Mouse (Mus musculus) embryonic facial prominence, embryonic 12.5 days (tissue): ENCODE results near the gene Bik. TPM values are rescaled to one million over a fixed set of nuclear protein-coding genes. Genes with fewer than 3 reads are reported as not detected.

Experiments used
- ATAC-seq: fragments of 200-750 bp; cut with Nextera tagmentation; 2 replicates; pipeline ENCODE4 v1.8.0; 2017; ENCODE audit not compliant: insufficient number of reproducible peaks, insufficient read depth, low FRiP score, low TSS enrichment
- H3K27ac ChIP-seq: fragments of 300-500 bp; sonication (generic); 2 replicates; pipeline ENCODE4 v1.5.1; 2016; ENCODE audit warnings: mild to moderate bottlenecking
- H3K27me3 ChIP-seq: fragments of 300-500 bp; sonication (generic); 2 replicates; pipeline ENCODE4 v1.6.1; 2016; ENCODE audit warnings: mild to moderate bottlenecking, moderate library complexity
- H3K36me3 ChIP-seq: fragments of 300-500 bp; sonication (generic); 2 replicates; pipeline ENCODE4 v1.6.1; 2016; ENCODE audit warnings: mild to moderate bottlenecking
- H3K4me1 ChIP-seq: fragments of 300-500 bp; sonication (generic); 2 replicates; pipeline ENCODE4 v1.6.1; 2016
- H3K4me2 ChIP-seq: fragments of 300-500 bp; sonication (generic); replicated peaks from 2 replicates; pipeline ENCODE4 v1.6.1; 2016; ENCODE audit warnings: mild to moderate bottlenecking, moderate library complexity
- H3K4me3 ChIP-seq: fragments of 300-500 bp; sonication (generic); 2 replicates; pipeline ENCODE4 v1.5.1; 2016; ENCODE audit warnings: mild to moderate bottlenecking
- H3K9ac ChIP-seq: fragments of 300-500 bp; sonication (generic); 2 replicates; pipeline ENCODE4 v1.6.1; 2016; ENCODE audit warnings: mild to moderate bottlenecking, moderate library complexity
- H3K9me3 ChIP-seq: fragments of 300-500 bp; sonication (generic); 2 replicates; pipeline ENCODE4 v1.6.1; 2016; ENCODE audit warnings: mild to moderate bottlenecking, moderate library complexity
- WGBS: fragments of 180-500 bp; shearing (Covaris S2); methylation state at CpG from one replicate; pipeline ENCODE4 v1.1.7; 2016; 5-methylcytosine and 5-hydroxymethylcytosine counted together
- polyA plus RNA-seq: library from polyadenylated mRNA; unstranded; fragments of >200 nt; fragmentation: Nextera tagmentation; extraction: Ambion mirVana; gene quantifications from 2 replicates; pipeline ENCODE4 v1.2.1, GENCODE M21; 2016

Bik gene
- polyA plus RNA-seq, 1 experiment from 2014 or later, result 3.4 TPM

GRCm38 (mm10) chr15:83518215-83519048, 8.2 kb upstream of the Bik start:
- peak; percentile 76; the same call in 1 of the 2 replicates for ATAC-seq
- Histone ChIP-seq H3K4me3 (no peak overlapping the region), H3K4me2 (peak overlapping the region; percentile 34), H3K36me3 (no peaks in the 10 kb centered on the region), H3K27ac (no peak overlapping the region), H3K27me3 (0 out of 2 replicates have a peak, but pooled peaks cover 3% of the 10 kb centered on the region), H3K9ac (0 out of 2 replicates have a peak overlapping the region, but pooled peaks have one; percentile 24), H3K4me1 (peaks cover 12% of the 10 kb centered on the region; the same call in 1 of the 2 replicates), H3K9me3 (no peaks in the 10 kb centered on the region)
- WGBS, result 35% methylated on average over 20 of the region's 20 CpGs

- 80% methylated on average over 6 of the region's 6 CpGs for WGBS
- ATAC-seq, result no peak
- no peak overlapping the region for H3K27ac ChIP-seq
- H3K4me1 ChIP-seq, result peaks cover 17% of the 10 kb centered on the region; the same call in 1 of the 2 replicates
- no peak overlapping the region for H3K4me2 ChIP-seq
- no peak overlapping the region for H3K9ac ChIP-seq
- H3K27me3 ChIP-seq, result peaks cover 21% of the 10 kb centered on the region
- H3K36me3 ChIP-seq, result no peaks in the 10 kb centered on the region
- H3K4me3 ChIP-seq, result no peak overlapping the region
- no peaks in the 10 kb centered on the region for H3K9me3 ChIP-seq
These were observed 5.7 kb upstream of the Bik start for GRCm38 (mm10) chr15:83520861-83521382.

GRCm38 (mm10) chr15:83523196-83523595, 3.5 kb upstream of the Bik start:
- Histone ChIP-seq H3K4me3 (no peak overlapping the region), H3K9me3 (no peaks in the 10 kb centered on the region), H3K36me3 (no peaks in the 10 kb centered on the region), H3K4me1 (peaks cover 20% of the 10 kb centered on the region), H3K27ac (no peak overlapping the region), H3K4me2 (no peak overlapping the region), H3K9ac (no peak overlapping the region), H3K27me3 (peaks cover 44% of the 10 kb centered on the region)
- ATAC-seq, result no peak
- WGBS, result 29% methylated on average over 7 of the region's 7 CpGs

- no peak overlapping the region for H3K9ac ChIP-seq
- no peaks in the 10 kb centered on the region for H3K9me3 ChIP-seq
- no peak overlapping the region for H3K27ac ChIP-seq
- H3K27me3 ChIP-seq, result peaks cover 49% of the 10 kb centered on the region
- H3K4me1 ChIP-seq, result peaks cover 19% of the 10 kb centered on the region
- WGBS, result 59% methylated on average over 14 of the region's 14 CpGs
- no peak overlapping the region for H3K4me3 ChIP-seq
- ATAC-seq, result no peak
- H3K4me2 ChIP-seq, result no peak overlapping the region
- H3K36me3 ChIP-seq, result no peaks in the 10 kb centered on the region
These were observed 2.9 kb upstream of the Bik start for GRCm38 (mm10) chr15:83523638-83524332.

GRCm38 (mm10) chr15:83524333-83524729, 2.3 kb upstream of the Bik start:
- no peak overlapping the region for H3K4me3 ChIP-seq
- no peak for ATAC-seq
- H3K36me3 ChIP-seq, result no peaks in the 10 kb centered on the region
- no peak overlapping the region for H3K27ac ChIP-seq
- 87% methylated on average over 3 of the region's 3 CpGs for WGBS
- peaks cover 50% of the 10 kb centered on the region for H3K27me3 ChIP-seq
- peaks cover 19% of the 10 kb centered on the region for H3K4me1 ChIP-seq
- no peak overlapping the region for H3K4me2 ChIP-seq
- no peak overlapping the region for H3K9ac ChIP-seq
- H3K9me3 ChIP-seq, result no peaks in the 10 kb centered on the region

- H3K4me2 ChIP-seq, result peak overlapping the region; percentile 88
- no peaks in the 10 kb centered on the region for H3K36me3 ChIP-seq
- H3K9me3 ChIP-seq, result no peaks in the 10 kb centered on the region
- 0 out of 2 replicates have a peak, but pooled peaks have one; percentile 41 for ATAC-seq
- WGBS, result 2% methylated on average over 26 of the region's 26 CpGs
- peak overlapping the region; percentile 41 for H3K9ac ChIP-seq
- peak overlapping the region; percentile 45 for H3K4me3 ChIP-seq
- no peak overlapping the region for H3K27ac ChIP-seq
- peaks cover 19% of the 10 kb centered on the region for H3K4me1 ChIP-seq
- peaks cover 54% of the 10 kb centered on the region for H3K27me3 ChIP-seq
These were observed 403 bp downstream of the Bik start for GRCm38 (mm10) chr15:83527092-83527437.

GRCm38 (mm10) chr15:83527747-83528146, 1.1 kb downstream of the Bik start:
- H3K4me1 ChIP-seq, result peaks cover 19% of the 10 kb centered on the region
- peaks cover 54% of the 10 kb centered on the region for H3K27me3 ChIP-seq
- H3K9ac ChIP-seq, result no peak overlapping the region
- no peaks in the 10 kb centered on the region for H3K9me3 ChIP-seq
- 55% methylated on average over 2 of the region's 2 CpGs for WGBS
- no peaks in the 10 kb centered on the region for H3K36me3 ChIP-seq
- H3K4me2 ChIP-seq, result no peak overlapping the region
- ATAC-seq, result no peak
- H3K27ac ChIP-seq, result no peak overlapping the region
- no peak overlapping the region for H3K4me3 ChIP-seq

- no peaks in the 10 kb centered on the region for H3K9me3 ChIP-seq
- no peak overlapping the region for H3K9ac ChIP-seq
- no peak overlapping the region for H3K4me2 ChIP-seq
- 71% methylated on average over 4 of the region's 4 CpGs for WGBS
- H3K4me3 ChIP-seq, result no peak overlapping the region
- ATAC-seq, result no peak
- H3K36me3 ChIP-seq, result no peaks in the 10 kb centered on the region
- no peak overlapping the region for H3K27ac ChIP-seq
- H3K27me3 ChIP-seq, result peaks cover 51% of the 10 kb centered on the region
- H3K4me1 ChIP-seq, result peaks cover 15% of the 10 kb centered on the region
These were observed 2.2 kb downstream of the Bik start for GRCm38 (mm10) chr15:83528892-83529291.

- peaks cover 44% of the 10 kb centered on the region for H3K27me3 ChIP-seq
- no peaks in the 10 kb centered on the region for H3K9me3 ChIP-seq
- no peak overlapping the region for H3K4me2 ChIP-seq
- no peak for ATAC-seq
- no peak overlapping the region for H3K27ac ChIP-seq
- H3K4me1 ChIP-seq, result peaks cover 15% of the 10 kb centered on the region
- no peaks in the 10 kb centered on the region for H3K36me3 ChIP-seq
- H3K4me3 ChIP-seq, result no peak overlapping the region
- H3K9ac ChIP-seq, result no peak overlapping the region
- WGBS, result 77% methylated on average over 5 of the region's 5 CpGs
These were observed 3.1 kb downstream of the Bik start for GRCm38 (mm10) chr15:83529765-83530164.

GRCm38 (mm10) chr15:83530233-83530632, 3.6 kb downstream of the Bik start:
- Histone ChIP-seq H3K4me1 (peaks cover 15% of the 10 kb centered on the region), H3K36me3 (no peaks in the 10 kb centered on the region), H3K4me2 (no peak overlapping the region), H3K9ac (no peak overlapping the region), H3K9me3 (no peaks in the 10 kb centered on the region), H3K4me3 (no peak overlapping the region), H3K27ac (no peak overlapping the region), H3K27me3 (peaks cover 40% of the 10 kb centered on the region)
- 69% methylated on average over 9 of the region's 9 CpGs for WGBS
- ATAC-seq, result no peak

GRCm38 (mm10) chr15:83530688-83531087, 4.0 kb downstream of the Bik start:
- Histone ChIP-seq H3K36me3 (no peaks in the 10 kb centered on the region), H3K9ac (no peak overlapping the region), H3K4me1 (peaks cover 12% of the 10 kb centered on the region), H3K27ac (no peak overlapping the region), H3K4me2 (no peak overlapping the region), H3K27me3 (peaks cover 35% of the 10 kb centered on the region), H3K4me3 (no peak overlapping the region), H3K9me3 (no peaks in the 10 kb centered on the region)
- 77% methylated on average over 6 of the region's 6 CpGs for WGBS
- ATAC-seq, result no peak
